Mouse (Mus musculus) brain, embryonic 14.5 days (tissue): ENCODE data around the gene Chid1. TPM values are rescaled to one million over a fixed set of nuclear protein-coding genes. Genes with fewer than 3 reads are reported as not detected.

Source experiments
- DNase-seq: peaks from one replicate; pipeline ENCODE4 v3.0.0-alpha.2; 2011; ENCODE audit warnings: low read depth
- CTCF ChIP-seq: fragments of 200-500 bp; IDR thresholded peaks from 2 replicates; pipeline ENCODE4 v1.5.1; 2012; ENCODE audit warnings: inconsistent platforms, mild to moderate bottlenecking, moderate library complexity, borderline replicate concordance; ENCODE audit not compliant: insufficient read depth, insufficient read length; ENCODE audit errors: extremely low read depth
- POLR2A ChIP-seq: fragments of 200-500 bp; IDR thresholded peaks from 2 replicates; pipeline ENCODE4 v1.6.1; 2012; ENCODE audit warnings: mild to moderate bottlenecking, inconsistent platforms, borderline replicate concordance; ENCODE audit not compliant: poor library complexity, insufficient read depth, insufficient read length, severe bottlenecking; ENCODE audit errors: extremely low read depth
- polyA plus RNA-seq: library from polyadenylated mRNA; depleted of rRNA; stranded (reverse); fragments of >200 nt; gene quantifications from 2 replicates; pipeline ENCODE4 v1.2.3, GENCODE M21; 2012

The Chid1 gene
- polyA plus RNA-seq, 1 experiment, result 34.8 TPM

GRCm38 (mm10) chr7:141461521-141462332, 77.9 kb downstream of the Chid1 start:
- TF ChIP-seq CTCF, result no peak
- TF ChIP-seq POLR2A, result no peak
- no peak for DNase-seq

- TF ChIP-seq CTCF (no peak), POLR2A (no peak)
- DNase-seq, result no peak
Observed at GRCm38 (mm10) chr7:141460391-141461113, 79.1 kb downstream of the Chid1 start, which contains the start of gene Cracr2b. TSS of gene Cracr2b (plus strand) at chr7:141461094.

- DNase-seq, result no peak
- no peak for TF ChIP-seq POLR2A
- TF ChIP-seq CTCF, result no peak
Observed at GRCm38 (mm10) chr7:141460001-141460390, 79.7 kb downstream of the Chid1 start.

GRCm38 (mm10) chr7:141459301-141459711, 80.4 kb downstream of the Chid1 start:
- TF ChIP-seq POLR2A (no peak), CTCF (no peak)
- no peak for DNase-seq

GRCm38 (mm10) chr7:141458661-141459060, 81.0 kb downstream of the Chid1 start:
- no peak for DNase-seq

GRCm38 (mm10) chr7:141457986-141458660, 81.5 kb downstream of the Chid1 start:
- TF ChIP-seq CTCF (peak; percentile 55), POLR2A (no peak)
- DNase-seq, result no peak

More at GRCm38 (mm10) chr7:141458661-141459060, 81.0 kb downstream of the Chid1 start:
- TF ChIP-seq POLR2A (no peak), CTCF (no peak)

- no peak for DNase-seq
- TF ChIP-seq POLR2A (no peak), CTCF (no peak)
Observed at GRCm38 (mm10) chr7:141457236-141457635, 82.4 kb downstream of the Chid1 start.

- no peak for DNase-seq
- TF ChIP-seq CTCF (no peak), POLR2A (no peak)
Observed at GRCm38 (mm10) chr7:141456739-141457138, 82.9 kb downstream of the Chid1 start.

GRCm38 (mm10) chr7:141455610-141456314, 83.9 kb downstream of the Chid1 start:
- DNase-seq, result peak; percentile 59
- TF ChIP-seq POLR2A, result no peak
- no peak for TF ChIP-seq CTCF

GRCm38 (mm10) chr7:141454967-141455551, 84.6 kb downstream of the Chid1 start, which contains the start of gene Pnpla2:
TSS of gene Pnpla2 (plus strand) at chr7:141455198.
- peak; percentile 94 for DNase-seq
- TF ChIP-seq POLR2A (peak; percentile 49; the same call in 1 of the 2 replicates), CTCF (no peak)
